Mouse (Mus musculus): Measurements from ENCODE around the gene Cep104. TPM values are rescaled to one million over a fixed set of nuclear protein-coding genes. Genes with fewer than 3 reads are reported as not detected.

The Cep104 gene
- total RNA-seq (2021): 22.3 and 24.8 TPM in 2 replicates
- long read RNA-seq, experiment 1, full-length matches to known transcripts: 5 of 12 reads
- long read RNA-seq, experiment 1, partial matches to known transcripts: 1 of 12 reads
- long read RNA-seq, experiment 1, other reads (novel, unspliced or antisense): 6 of 12 reads
- long read RNA-seq, experiment 2, full-length matches to known transcripts: 12 of 21 reads
- long read RNA-seq, experiment 2, partial matches to known transcripts: 5 of 21 reads
- long read RNA-seq, experiment 2, other reads (novel, unspliced or antisense): 4 of 21 reads

GRCm38 (mm10) chr4:153974431-153975291 is at the start of gene Cep104, which contains the start of gene Dffb:
Gene Cep104, plus strand, starts transcription at chr4:153975194.
Gene Dffb, minus strand, starts transcription at chr4:153975126.
- peak; percentile 97 for DNase-seq

- DNase-seq: no peak
Measured at GRCm38 (mm10) chr4:153928772-153929299, 46.2 kb upstream of the Cep104 start.

- DNase-seq: no peak
Measured at GRCm38 (mm10) chr4:153929425-153929824, 45.6 kb upstream of the Cep104 start.

- DNase-seq: no peak
Measured at GRCm38 (mm10) chr4:153929921-153930320, 45.1 kb upstream of the Cep104 start.

GRCm38 (mm10) chr4:153943243-153943642 is 31.8 kb upstream of the Cep104 start:
- peak; percentile 49 for DNase-seq

GRCm38 (mm10) chr4:153944261-153944660 is 30.7 kb upstream of the Cep104 start:
- DNase-seq: no peak

GRCm38 (mm10) chr4:153945741-153946140 is 29.3 kb upstream of the Cep104 start:
- no peak for DNase-seq

GRCm38 (mm10) chr4:153950372-153950771 is 24.6 kb upstream of the Cep104 start:
- DNase-seq: no peak

GRCm38 (mm10) chr4:153951150-153951549 is 23.8 kb upstream of the Cep104 start:
- DNase-seq: no peak

GRCm38 (mm10) chr4:153951692-153952091 is 23.3 kb upstream of the Cep104 start:
- DNase-seq: no peak

- DNase-seq: no peak
Measured at GRCm38 (mm10) chr4:153955651-153956050, 19.3 kb upstream of the Cep104 start.

GRCm38 (mm10) chr4:153956569-153957405 is 18.2 kb upstream of the Cep104 start, which contains the start of gene A430005L14Rik:
Gene A430005L14Rik, plus strand, starts transcription at chr4:153957237.
- DNase-seq: peak; percentile 96

GRCm38 (mm10) chr4:153957444-153958250 is 17.3 kb upstream of the Cep104 start:
- no peak for DNase-seq

GRCm38 (mm10) chr4:153962631-153963030 is 12.4 kb upstream of the Cep104 start:
- no peak for DNase-seq

GRCm38 (mm10) chr4:153966651-153967050 is 8.3 kb upstream of the Cep104 start:
- DNase-seq: no peak

- no peak for DNase-seq
Measured at GRCm38 (mm10) chr4:153967556-153967955, 7.4 kb upstream of the Cep104 start.

- no peak for DNase-seq
Measured at GRCm38 (mm10) chr4:153968063-153968462, 6.9 kb upstream of the Cep104 start.

GRCm38 (mm10) chr4:153975292-153975662 is 283 bp downstream of the Cep104 start:
- no peak for DNase-seq

GRCm38 (mm10) chr4:153975768-153976167 is 774 bp downstream of the Cep104 start:
- DNase-seq: no peak

- DNase-seq: no peak
Measured at GRCm38 (mm10) chr4:153979243-153979642, 4.2 kb downstream of the Cep104 start.

GRCm38 (mm10) chr4:153980470-153980869 is 5.5 kb downstream of the Cep104 start:
- no peak for DNase-seq

Measured in adrenal gland, postnatal 14 days (tissue).